Mouse (Mus musculus) urinary bladder, postnatal 14 days (tissue): ENCODE measurements around the gene 9330161L09Rik.

Experiments
- DNase-seq: peaks from one replicate; pipeline ENCODE4 v3.0.0; 2021; ENCODE audit warnings: low spot score

The 9330161L09Rik gene

GRCm38 (mm10) chr12:103389348-103389727 lies 18.3 kb downstream of the 9330161L09Rik start:
- no peak for DNase-seq

GRCm38 (mm10) chr12:103388505-103389347 lies 18.9 kb downstream of the 9330161L09Rik start, which contains the start of gene Otub2:
Otub2 (plus strand) TSS chr12:103388682.
- DNase-seq: peak; percentile 97

- no peak for DNase-seq
These were observed 27.4 kb downstream of the 9330161L09Rik start for GRCm38 (mm10) chr12:103380226-103380625.

GRCm38 (mm10) chr12:103376774-103377173 lies 30.8 kb downstream of the 9330161L09Rik start:
- no peak for DNase-seq

- no peak for DNase-seq
These were observed 31.5 kb downstream of the 9330161L09Rik start for GRCm38 (mm10) chr12:103376124-103376523.

GRCm38 (mm10) chr12:103373530-103374236 lies 33.9 kb downstream of the 9330161L09Rik start:
- no peak for DNase-seq

GRCm38 (mm10) chr12:103371711-103372110 lies 35.9 kb downstream of the 9330161L09Rik start:
- DNase-seq: peak; percentile 44

- DNase-seq: no peak
These were observed 36.8 kb downstream of the 9330161L09Rik start for GRCm38 (mm10) chr12:103370861-103371260.

- no peak for DNase-seq
These were observed 38.8 kb downstream of the 9330161L09Rik start for GRCm38 (mm10) chr12:103368777-103369176.

- no peak for DNase-seq
These were observed 39.3 kb downstream of the 9330161L09Rik start for GRCm38 (mm10) chr12:103368326-103368669.

- peak; percentile 72 for DNase-seq
These were observed 39.8 kb downstream of the 9330161L09Rik start for GRCm38 (mm10) chr12:103367620-103368325.

- no peak for DNase-seq
These were observed 40.4 kb downstream of the 9330161L09Rik start for GRCm38 (mm10) chr12:103367171-103367570.

- DNase-seq: no peak
These were observed 45.3 kb downstream of the 9330161L09Rik start for GRCm38 (mm10) chr12:103362336-103362735.

GRCm38 (mm10) chr12:103361539-103362307 lies 45.9 kb downstream of the 9330161L09Rik start:
- no peak for DNase-seq

GRCm38 (mm10) chr12:103360812-103361211 lies 46.8 kb downstream of the 9330161L09Rik start:
- DNase-seq: no peak

GRCm38 (mm10) chr12:103358951-103359801 lies 48.4 kb downstream of the 9330161L09Rik start:
- no peak for DNase-seq

- no peak for DNase-seq
These were observed 49.4 kb downstream of the 9330161L09Rik start for GRCm38 (mm10) chr12:103358216-103358615.
